Mouse (Mus musculus) ovary, postnatal 14 days (tissue): ENCODE measurements around the gene Smyd1.

Source experiments
- DNase-seq: peaks from one replicate; pipeline ENCODE4 v3.0.0; 2022; ENCODE audit warnings: low spot score

Smyd1 gene

DNA sequence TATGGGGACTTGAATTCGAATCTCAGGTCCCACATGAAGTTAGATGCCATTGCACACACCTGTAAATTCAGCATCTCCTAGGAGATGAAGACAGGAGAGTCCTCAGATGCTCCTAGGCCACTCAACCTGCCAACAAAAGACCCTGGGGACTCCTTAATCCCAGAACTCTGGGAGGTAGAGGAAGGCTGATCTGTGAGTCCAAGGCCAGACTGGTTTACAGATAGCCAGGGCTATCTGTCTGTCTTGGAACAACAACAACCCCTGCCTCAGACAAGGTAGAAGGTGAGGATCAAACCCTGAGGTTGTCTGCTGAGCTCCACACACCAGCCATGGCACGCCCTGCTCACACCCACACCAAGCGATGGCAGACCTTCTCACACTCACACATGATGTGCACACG lies 62.9 kb downstream of the Smyd1 start:
- DNase-seq = no peak

DNA sequence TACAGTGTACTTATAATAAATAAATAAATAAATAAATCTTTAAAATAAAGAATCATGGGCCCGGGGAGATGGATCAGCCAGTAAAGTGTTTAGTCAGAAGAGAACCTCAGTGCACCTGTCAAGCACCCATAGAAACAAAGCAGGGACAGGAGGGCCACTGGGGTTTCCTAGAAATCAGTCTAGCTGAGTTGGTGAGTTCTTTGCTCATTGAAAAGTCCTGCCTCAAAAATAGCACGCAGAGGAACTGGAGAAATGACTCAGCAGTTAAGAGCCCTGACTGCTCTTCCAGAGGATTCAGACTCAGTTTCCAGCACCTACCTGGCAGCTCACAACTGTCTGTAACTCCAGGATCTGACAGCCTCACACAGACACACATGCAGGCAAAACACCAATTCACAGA lies 63.5 kb downstream of the Smyd1 start:
- DNase-seq = no peak

DNA sequence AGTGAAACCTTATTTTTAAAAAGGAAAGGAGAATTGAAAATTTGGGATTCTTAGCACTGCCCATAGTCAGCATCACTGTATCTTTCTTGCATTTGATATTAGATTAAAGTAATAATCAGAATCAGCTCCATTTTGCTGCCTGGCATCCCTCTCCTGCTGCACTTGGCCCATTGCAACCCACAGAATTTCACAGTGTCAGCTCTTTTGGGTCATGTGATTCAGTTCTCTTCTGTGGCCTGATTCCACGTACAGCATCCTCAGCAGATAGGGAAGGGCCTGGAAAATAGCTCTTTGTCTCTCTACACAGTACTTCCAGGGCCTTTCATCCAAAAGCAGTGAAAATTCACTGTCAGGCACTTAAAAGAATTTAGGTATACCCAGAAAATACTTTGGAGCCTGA lies 64.7 kb downstream of the Smyd1 start:
- DNase-seq = no peak

DNA sequence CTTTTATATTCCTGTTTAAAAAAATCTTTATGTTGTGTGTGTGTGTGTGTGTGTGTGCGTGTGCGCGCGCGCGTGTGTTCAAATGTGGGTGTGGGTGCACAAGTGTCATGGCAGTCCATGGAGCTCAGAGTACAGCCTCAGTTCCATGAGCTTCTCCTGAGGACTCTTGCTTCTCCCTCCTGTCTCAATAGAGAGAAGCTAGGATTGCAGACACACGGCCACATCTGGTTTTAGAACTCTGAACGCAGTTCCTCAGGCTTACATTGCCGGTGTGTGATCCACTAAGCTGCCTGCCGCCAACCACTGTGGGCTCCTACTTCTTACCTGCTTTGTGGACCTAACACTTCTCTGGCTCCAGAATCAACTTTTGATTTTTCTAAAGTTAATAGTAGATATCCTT lies 65.9 kb downstream of the Smyd1 start:
- DNase-seq = no peak

- no peak for DNase-seq
Observed at GRCm38 (mm10) chr6:71254456-71254855, 67.6 kb downstream of the Smyd1 start.

DNA sequence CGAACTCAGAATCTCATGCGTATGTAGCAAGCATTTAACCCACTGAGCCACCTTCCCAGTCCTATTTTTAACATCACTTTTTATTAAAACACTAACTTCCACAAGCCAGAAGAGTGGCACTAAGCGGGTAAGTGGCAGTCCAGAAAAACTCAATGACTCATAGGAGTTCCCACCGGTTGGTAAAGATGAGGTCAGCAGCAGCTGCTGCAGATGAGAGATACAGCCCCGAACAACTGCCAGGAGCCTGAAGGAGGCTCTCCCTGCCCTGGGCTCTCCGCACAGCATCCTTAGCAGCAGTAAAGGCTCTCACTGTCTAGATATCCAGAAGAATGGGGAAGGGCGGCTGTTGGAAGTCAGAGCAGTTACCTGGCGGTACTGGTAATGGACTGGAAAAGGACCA lies 71.1 kb downstream of the Smyd1 start:
- no peak for DNase-seq

DNA sequence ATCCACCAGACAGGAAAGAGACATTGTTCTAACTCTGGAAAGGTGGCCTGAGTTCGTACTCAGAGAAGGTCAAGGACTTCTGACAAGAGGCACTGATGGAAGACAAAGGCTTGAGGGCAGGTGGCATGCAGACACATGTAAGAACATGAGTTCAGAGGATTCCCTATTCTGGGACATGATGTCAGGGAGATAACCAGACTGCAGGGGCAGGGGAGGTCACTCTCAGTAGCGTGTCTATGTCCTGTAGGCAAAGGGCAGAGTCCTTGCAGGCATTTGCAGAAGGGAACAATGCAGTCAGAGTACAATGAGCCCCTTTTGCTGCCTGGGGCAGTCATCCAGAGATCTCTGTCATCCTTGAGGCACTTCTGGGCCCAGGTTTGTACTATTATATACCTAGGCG lies 72.4 kb downstream of the Smyd1 start:
- DNase-seq = no peak

DNA sequence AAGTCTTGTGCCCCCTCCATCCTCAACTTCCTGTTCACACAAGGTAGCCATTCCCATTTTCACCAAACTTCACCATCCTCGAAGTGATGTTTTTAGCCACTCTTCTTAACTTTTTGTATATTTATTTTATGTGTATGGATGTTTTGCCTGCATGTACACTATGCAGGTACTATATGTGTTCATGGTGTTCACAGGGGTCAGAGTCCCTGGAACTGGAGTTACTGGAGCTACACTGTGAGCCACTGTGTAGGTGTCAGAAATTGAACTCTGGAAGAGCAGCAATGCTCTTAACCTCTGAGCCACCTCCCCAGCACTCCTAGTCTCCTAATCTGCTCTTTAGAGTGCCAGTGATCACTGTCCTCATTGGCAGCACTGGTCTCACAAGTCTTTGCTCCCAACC lies 73.6 kb downstream of the Smyd1 start:
- no peak for DNase-seq

- no peak for DNase-seq
Observed at GRCm38 (mm10) chr6:71243258-71243657, 78.8 kb downstream of the Smyd1 start.

- DNase-seq = no peak
Observed at GRCm38 (mm10) chr6:71242811-71243210, 79.2 kb downstream of the Smyd1 start.

DNA sequence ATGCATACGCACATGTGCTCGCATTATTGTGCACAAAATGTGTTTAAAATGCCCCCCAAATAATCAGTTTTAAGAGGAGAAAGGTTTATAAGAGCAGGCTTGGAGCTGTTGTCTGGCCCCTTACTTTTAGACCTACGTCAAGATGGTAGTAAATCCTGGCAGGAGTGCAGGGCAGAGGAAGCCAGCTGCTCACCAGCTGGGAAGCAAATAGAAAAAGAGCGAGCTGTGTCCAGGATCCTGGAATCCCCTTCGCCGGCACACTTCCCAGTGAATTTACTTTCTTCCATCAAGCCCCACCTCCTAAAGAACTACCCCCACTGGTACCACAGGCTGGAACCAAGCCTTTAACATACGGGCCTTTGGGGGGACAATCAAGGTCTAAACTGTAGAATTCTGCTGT lies 81.2 kb downstream of the Smyd1 start:
- no peak for DNase-seq

- DNase-seq = no peak
Observed at GRCm38 (mm10) chr6:71239069-71239750, 82.8 kb downstream of the Smyd1 start.

DNA sequence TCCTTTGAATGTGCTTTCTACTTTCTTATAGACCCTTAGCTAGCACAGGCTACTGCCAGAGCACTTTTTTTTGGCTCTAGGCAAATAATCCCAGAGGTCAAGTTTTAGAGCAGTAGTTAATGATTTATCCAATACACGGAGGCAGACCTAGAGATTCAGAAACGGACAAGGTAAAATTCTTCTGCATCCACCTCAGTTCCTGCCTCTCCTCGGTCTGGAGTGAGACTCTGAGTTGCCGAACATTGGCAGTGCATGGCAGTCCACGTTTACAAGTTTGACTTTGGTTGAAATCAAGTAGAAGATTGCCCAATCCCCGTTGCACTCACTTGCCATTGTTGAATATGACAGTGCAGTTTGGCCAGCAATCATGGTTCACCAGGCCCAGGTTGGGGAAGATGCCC lies 85.0 kb downstream of the Smyd1 start:
- DNase-seq = no peak

DNA sequence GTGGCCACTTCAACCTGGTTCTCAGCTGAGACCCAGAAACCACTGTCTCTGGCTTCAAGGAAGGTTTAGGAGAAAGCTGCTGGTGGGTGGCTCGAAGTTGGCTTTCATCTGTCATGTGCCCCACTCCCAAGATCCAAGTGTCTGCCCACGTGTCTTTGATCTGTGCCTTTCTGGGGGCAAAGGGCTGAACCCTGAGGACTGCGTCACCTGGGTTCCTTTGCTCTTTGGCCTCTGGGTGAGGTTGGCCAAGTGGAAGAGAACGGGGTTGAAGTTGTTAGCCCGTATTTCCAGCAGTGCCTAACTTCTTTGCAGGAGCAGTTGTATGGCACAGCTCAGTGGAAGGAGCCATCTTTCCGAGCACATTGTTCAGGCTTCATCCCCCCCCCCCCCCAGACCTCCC lies 85.5 kb downstream of the Smyd1 start:
- DNase-seq = no peak

DNA sequence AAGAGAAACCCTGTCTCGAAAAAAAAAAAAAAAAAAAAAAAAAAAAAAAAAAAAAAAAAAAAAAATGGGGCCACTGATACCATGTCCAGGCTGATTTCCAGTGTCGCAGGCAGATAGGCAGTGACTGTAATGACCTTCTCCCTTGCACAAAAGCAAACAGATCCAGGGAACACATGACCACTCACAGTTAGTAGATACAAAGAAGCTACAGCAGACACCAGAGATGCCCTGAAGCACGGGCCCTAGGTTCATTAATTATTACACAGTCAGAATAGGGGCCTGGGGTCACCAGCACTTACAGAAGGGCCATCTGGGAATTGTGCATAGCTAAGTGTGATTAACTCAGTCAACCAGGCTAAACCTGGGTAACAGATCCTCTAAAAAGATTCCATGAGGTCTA lies 86.1 kb downstream of the Smyd1 start:
- no peak for DNase-seq

DNA sequence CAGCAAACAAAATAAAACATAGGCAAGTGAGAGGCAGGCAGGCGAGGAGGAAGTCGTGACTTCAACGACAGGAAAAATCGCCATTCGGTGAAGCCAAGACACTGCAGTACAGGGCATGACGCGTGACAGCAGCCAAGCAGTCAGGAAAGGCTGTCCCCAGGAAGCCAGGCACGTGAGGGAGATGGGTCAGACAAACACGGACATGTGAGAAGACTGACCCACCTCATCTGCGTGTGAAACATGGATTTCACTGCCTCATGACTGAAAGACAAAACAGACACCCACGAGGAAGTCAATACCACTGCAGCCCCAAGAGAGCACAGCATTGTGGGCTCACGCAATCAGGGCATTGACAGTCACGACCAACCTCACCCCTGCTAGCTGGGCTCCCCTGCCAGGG lies 86.9 kb downstream of the Smyd1 start:
- DNase-seq = no peak

- DNase-seq = no peak
Observed at GRCm38 (mm10) chr6:71227157-71227770, 94.8 kb downstream of the Smyd1 start.

- no peak for DNase-seq
Observed at GRCm38 (mm10) chr6:71226544-71226943, 95.5 kb downstream of the Smyd1 start.

GRCm38 (mm10) chr6:71224184-71224943 lies 97.7 kb downstream of the Smyd1 start:
- DNase-seq = no peak

GRCm38 (mm10) chr6:71221501-71221900 lies 100.5 kb downstream of the Smyd1 start:
- DNase-seq = no peak

DNA sequence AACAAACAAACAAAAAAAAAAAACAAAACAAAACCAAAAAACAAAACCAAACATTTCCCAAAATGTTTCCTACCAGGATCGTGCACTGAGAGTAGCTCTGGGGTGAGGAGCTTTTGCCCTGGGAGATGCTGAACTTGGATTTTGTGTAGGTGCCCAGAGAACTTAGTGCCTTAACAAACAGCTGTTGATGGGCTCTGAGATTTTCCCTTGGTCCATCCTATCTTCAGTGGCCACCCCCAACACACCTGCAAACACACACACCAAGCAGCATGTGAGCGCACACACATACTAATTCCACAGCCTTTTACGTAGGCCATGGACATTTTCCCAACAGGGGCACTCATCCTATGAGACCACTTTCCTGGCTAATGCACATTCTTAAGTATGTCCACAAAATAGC lies 109.6 kb downstream of the Smyd1 start:
- no peak for DNase-seq

DNA sequence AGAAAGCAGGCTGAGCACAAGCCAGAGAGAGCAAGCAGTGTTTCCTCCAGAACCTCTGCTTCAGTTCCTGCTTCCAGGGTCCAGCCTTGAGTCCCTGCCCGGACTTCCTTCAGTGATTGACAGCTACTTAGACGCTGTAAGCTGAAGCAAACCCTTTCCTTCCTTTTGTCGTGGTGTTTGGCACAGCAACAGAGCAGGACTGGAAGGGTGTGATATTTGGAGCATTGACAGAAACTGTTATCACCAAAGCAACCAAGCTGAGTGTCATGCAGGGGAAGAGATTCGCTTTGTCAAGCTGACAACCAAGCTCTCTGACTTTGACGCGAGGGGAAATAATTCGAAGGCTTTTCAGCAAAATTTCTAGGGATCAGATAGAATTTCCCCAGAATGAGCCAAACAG lies 110.1 kb downstream of the Smyd1 start:
- DNase-seq = no peak

DNA sequence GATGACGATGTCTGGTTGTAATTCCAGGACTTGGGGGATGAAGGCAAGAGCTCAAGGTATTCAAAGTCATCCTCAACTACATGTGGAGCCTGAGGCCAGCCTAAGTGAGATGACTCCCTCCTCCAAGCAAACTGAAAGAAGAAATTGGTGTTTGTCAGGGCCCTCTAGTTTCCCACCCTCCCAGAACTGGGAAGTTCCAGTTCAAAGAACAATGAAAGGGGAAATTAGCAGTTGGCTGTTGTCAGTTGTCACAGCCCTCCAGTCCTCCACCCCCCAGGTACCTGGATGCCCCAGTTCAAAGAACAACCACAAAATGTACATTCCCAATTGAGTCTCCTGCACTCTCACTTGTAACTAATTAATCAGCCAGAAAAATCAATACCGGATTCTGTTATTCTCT lies 113.3 kb downstream of the Smyd1 start:
- no peak for DNase-seq

DNA sequence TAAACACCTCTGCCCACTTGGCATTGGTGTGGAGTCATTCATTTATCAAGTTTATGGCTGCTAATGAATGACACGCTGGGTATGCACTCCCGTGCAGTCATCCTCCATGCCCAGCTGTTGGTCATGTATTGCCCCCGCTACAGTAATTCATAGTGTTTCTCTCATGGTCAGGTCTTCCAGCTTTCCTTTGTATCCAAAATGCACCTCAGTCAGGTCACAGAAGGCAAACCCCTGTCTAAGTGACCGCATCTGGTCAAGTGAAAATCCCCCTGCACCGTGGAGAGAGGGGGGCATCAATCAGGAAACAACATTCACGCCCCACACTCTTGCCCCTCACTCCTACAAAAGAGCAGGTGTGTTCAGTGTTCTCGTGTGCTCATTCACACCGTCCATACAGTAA lies 117.9 kb downstream of the Smyd1 start:
- DNase-seq = no peak
